Mouse (Mus musculus): ENCODE measurements around the gene Pip5k1b. TPM values are rescaled to one million over a fixed set of nuclear protein-coding genes. Genes with fewer than 3 reads are reported as not detected.

Gene Pip5k1b
- polyA plus RNA-seq, 1 experiment from 2014 or later, result 4.4 TPM

- ATAC-seq (no peak), DNase-seq (no peak)
- Histone ChIP-seq H3K27ac (ENCODE audit: low read depth) (no peak overlapping the region), H3K27me3 (ENCODE audit: insufficient read depth, low read length) (no peaks in the 10 kb centered on the region), H3K4me2 (ENCODE audit: low read depth, low read length) (no peak overlapping the region), H3K9me3 (ENCODE audit: low read length) (no peaks in the 10 kb centered on the region), H3K4me3 (ENCODE audit: low read depth, low read length) (no peak overlapping the region), H3K36me3 (replicated peaks; ENCODE audit: insufficient read depth, low read length) (no peaks in the 10 kb centered on the region), H3K9ac (replicated peaks) (no peak overlapping the region), H3K4me1 (ENCODE audit: insufficient read depth) (no peaks in the 10 kb centered on the region)
- TF ChIP-seq EP300 (IDR thresholded peaks at IDR 0.05; ENCODE audit: low read depth), result no peak
- TF ChIP-seq CTCF (IDR thresholded peaks at IDR 0.05; ENCODE audit: low read depth), result no peak
- 57% methylated on average over 5 of the region's 5 CpGs for WGBS (ENCODE audit: insufficient replicate concordance)
Measured at GRCm38 (mm10) chr19:24301768-24302148, 253.9 kb downstream of the Pip5k1b start.

DNA sequence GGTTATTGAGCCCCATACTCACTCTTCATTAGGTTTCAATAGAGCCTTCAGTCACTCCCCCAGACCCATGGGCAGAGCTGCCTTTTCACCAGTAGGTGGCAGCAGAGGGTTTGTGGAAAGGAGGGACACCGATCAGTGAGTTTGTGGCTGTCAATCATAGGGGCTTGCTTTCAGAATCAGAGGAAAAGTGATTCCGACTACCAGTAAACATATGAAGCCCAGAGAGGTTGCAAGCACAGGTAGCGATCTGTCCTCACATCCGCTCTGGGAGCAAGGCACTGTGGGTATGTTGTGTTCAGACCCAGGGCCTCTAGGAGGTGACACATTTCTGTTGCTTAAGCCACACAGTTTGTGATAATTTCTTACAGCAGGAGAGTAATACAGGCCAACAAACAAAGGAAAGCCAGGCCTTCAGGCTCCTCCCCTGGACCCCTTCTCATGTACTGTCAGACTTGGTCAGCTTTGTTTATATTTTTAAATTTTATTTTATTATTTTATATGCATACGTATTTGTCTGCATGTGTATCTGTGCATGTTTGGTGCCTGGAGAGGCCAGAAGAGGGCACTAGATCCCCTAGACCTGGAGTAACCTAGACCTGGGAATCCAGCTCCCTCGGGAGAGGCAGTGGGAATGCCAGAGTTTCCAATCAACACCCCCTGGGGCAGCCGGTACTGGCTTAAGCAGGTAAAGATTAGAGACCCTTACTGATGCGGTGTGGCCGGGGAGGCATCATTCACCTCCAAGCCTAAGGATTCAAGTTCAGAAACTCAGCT is 254.5 kb downstream of the Pip5k1b start:
- Histone ChIP-seq H3K4me1 (ENCODE audit: insufficient read depth) (no peaks in the 10 kb centered on the region), H3K36me3 (replicated peaks; ENCODE audit: insufficient read depth, low read length) (no peaks in the 10 kb centered on the region), H3K4me3 (ENCODE audit: low read depth, low read length) (peak overlapping the region; percentile 16), H3K9me3 (ENCODE audit: low read length) (no peaks in the 10 kb centered on the region), H3K27me3 (ENCODE audit: insufficient read depth, low read length) (no peaks in the 10 kb centered on the region), H3K9ac (replicated peaks) (0 out of 2 replicates have a peak overlapping the region, but pooled peaks have one; percentile 8), H3K27ac (ENCODE audit: low read depth) (no peak overlapping the region), H3K4me2 (ENCODE audit: low read depth, low read length) (peak overlapping the region; percentile 56)
- TF ChIP-seq CTCF (IDR thresholded peaks at IDR 0.05; ENCODE audit: low read depth) (peak; percentile 96), EP300 (IDR thresholded peaks at IDR 0.05; ENCODE audit: low read depth) (no peak)
- 14% methylated on average over 9 of the region's 9 CpGs for WGBS (ENCODE audit: insufficient replicate concordance)
- ATAC-seq (peak; percentile 86), DNase-seq (peak; percentile 74)

- Histone ChIP-seq H3K36me3 (replicated peaks; ENCODE audit: insufficient read depth, low read length) (no peaks in the 10 kb centered on the region), H3K4me3 (ENCODE audit: low read depth, low read length) (no peak overlapping the region), H3K9me3 (ENCODE audit: low read length) (no peaks in the 10 kb centered on the region), H3K27ac (ENCODE audit: low read depth) (no peak overlapping the region), H3K9ac (replicated peaks) (no peak overlapping the region), H3K27me3 (ENCODE audit: insufficient read depth, low read length) (no peaks in the 10 kb centered on the region), H3K4me1 (ENCODE audit: insufficient read depth) (no peaks in the 10 kb centered on the region), H3K4me2 (ENCODE audit: low read depth, low read length) (no peak overlapping the region)
- ATAC-seq, result no peak
- 73% methylated on average over 5 of the region's 5 CpGs for WGBS (ENCODE audit: insufficient replicate concordance)
- TF ChIP-seq EP300 (IDR thresholded peaks at IDR 0.05; ENCODE audit: low read depth) (no peak), CTCF (IDR thresholded peaks at IDR 0.05; ENCODE audit: low read depth) (no peak)
- DNase-seq, result no peak
Measured at GRCm38 (mm10) chr19:24293537-24293936, 262.1 kb downstream of the Pip5k1b start.

GRCm38 (mm10) chr19:24284187-24284586 is 271.5 kb downstream of the Pip5k1b start:
- no peaks in the 10 kb centered on the region for H3K9me3 ChIP-seq (ENCODE audit: low read length)
- no peak for ATAC-seq
- peaks cover 8% of the 10 kb centered on the region for H3K4me1 ChIP-seq (ENCODE audit: insufficient read depth)
- no peaks in the 10 kb centered on the region for H3K27me3 ChIP-seq (ENCODE audit: insufficient read depth, low read length)
- peak; percentile 63 for DNase-seq
- 62% methylated on average over 4 of the region's 4 CpGs for WGBS (ENCODE audit: insufficient replicate concordance)
- TF ChIP-seq EP300 (IDR thresholded peaks at IDR 0.05; ENCODE audit: low read depth) (no peak), CTCF (IDR thresholded peaks at IDR 0.05; ENCODE audit: low read depth) (peak; percentile 94)
- no peak overlapping the region for H3K4me3 ChIP-seq (ENCODE audit: low read depth, low read length)
- no peak overlapping the region for H3K9ac ChIP-seq (replicated peaks)
- H3K36me3 ChIP-seq (replicated peaks; ENCODE audit: insufficient read depth, low read length), result no peaks in the 10 kb centered on the region
- no peak overlapping the region for H3K4me2 ChIP-seq (ENCODE audit: low read depth, low read length)
- H3K27ac ChIP-seq (ENCODE audit: low read depth), result no peak overlapping the region

GRCm38 (mm10) chr19:24281288-24281980 is 274.2 kb downstream of the Pip5k1b start:
- Histone ChIP-seq H3K9me3 (ENCODE audit: low read length) (no peaks in the 10 kb centered on the region), H3K27me3 (ENCODE audit: insufficient read depth, low read length) (no peaks in the 10 kb centered on the region), H3K27ac (ENCODE audit: low read depth) (peak overlapping the region; percentile 94; the same call in 1 of the 2 replicates), H3K9ac (replicated peaks) (peak overlapping the region; percentile 75; the same call in 1 of the 2 replicates), H3K4me2 (ENCODE audit: low read depth, low read length) (peak overlapping the region; percentile 93), H3K4me3 (ENCODE audit: low read depth, low read length) (peak overlapping the region; percentile 77), H3K36me3 (replicated peaks; ENCODE audit: insufficient read depth, low read length) (no peaks in the 10 kb centered on the region; the same call in 1 of the 2 replicates), H3K4me1 (ENCODE audit: insufficient read depth) (peaks cover 13% of the 10 kb centered on the region)
- ATAC-seq, result no peak
- TF ChIP-seq CTCF (IDR thresholded peaks at IDR 0.05; ENCODE audit: low read depth), result no peak
- TF ChIP-seq EP300 (IDR thresholded peaks at IDR 0.05; ENCODE audit: low read depth), result no peak
- WGBS (ENCODE audit: insufficient replicate concordance), result 27% methylated on average over 7 of the region's 7 CpGs
- DNase-seq, result no peak

- under 1% methylated on average over 14 of the region's 22 CpGs for WGBS (ENCODE audit: insufficient replicate concordance)
- Histone ChIP-seq H3K36me3 (replicated peaks; ENCODE audit: insufficient read depth, low read length) (peaks cover 3% of the 10 kb centered on the region; the same call in 1 of the 2 replicates), H3K27ac (ENCODE audit: low read depth) (peak within 1 kb of the TSS; percentile 94), H3K4me1 (ENCODE audit: insufficient read depth) (peaks cover 13% of the 10 kb centered on the region), H3K9me3 (ENCODE audit: low read length) (no peaks in the 10 kb centered on the region), H3K4me2 (ENCODE audit: low read depth, low read length) (peak within 1 kb of the TSS; percentile 93), H3K4me3 (ENCODE audit: low read depth, low read length) (peak within 1 kb of the TSS; percentile 77), H3K9ac (replicated peaks) (peak within 1 kb of the TSS; percentile 75), H3K27me3 (ENCODE audit: insufficient read depth, low read length) (no peaks in the 10 kb centered on the region)
- no peak for TF ChIP-seq CTCF (IDR thresholded peaks at IDR 0.05; ENCODE audit: low read depth)
- TF ChIP-seq EP300 (IDR thresholded peaks at IDR 0.05; ENCODE audit: low read depth), result 0 out of 2 replicates have a peak, but pooled peaks have one; percentile 37
- peak; percentile 77 for ATAC-seq
- peak; percentile 64 for DNase-seq
Measured at GRCm38 (mm10) chr19:24280601-24281228, 275.0 kb downstream of the Pip5k1b start, which contains the start of gene Fxn. TSS of gene Fxn (minus strand) at chr19:24280605.
